Comparison of ENCODE assay signal across 10 mouse cellular contexts in the genomic region with DNA sequence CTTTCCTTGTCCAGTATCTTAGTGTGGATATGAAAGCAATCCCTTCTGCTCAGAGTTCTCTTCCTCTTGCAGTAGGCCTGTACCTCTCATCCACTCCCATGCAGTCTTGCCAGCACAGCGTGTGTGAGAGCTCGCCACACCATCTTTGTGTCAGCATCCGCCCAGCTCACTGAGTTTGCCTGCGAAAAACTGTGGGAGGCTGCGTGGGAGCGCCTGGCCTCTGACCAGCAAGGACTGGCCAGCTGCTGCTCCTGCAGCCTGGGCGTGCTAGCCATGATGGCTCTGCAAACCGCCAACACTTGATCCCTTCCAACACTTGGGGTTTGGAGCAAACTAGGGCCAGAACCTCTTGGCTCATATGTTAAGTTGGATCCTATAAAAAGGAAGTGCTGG. TPM values are rescaled to one million over a fixed set of nuclear protein-coding genes. Genes with fewer than 3 reads are reported as not detected.
DNase-seq lines count a peak whose midpoint lies in the region; ATAC-seq lines count a peak whose summit lies in the region.
"Had no signal": no experiment of that assay in that cellular context is flagged by ENCODE, and none has a peak within 500 bp of the region (broad histone marks: within the 10 kb centered on the region; RNA-seq: fewer than 3 reads in every experiment).

No protein-coding gene starts in this region.

- no peak overlapping the region for H3K4me3 ChIP-seq in liver, embryonic 11.5 days (ENCODE audit: low read depth, low read length)
- H3K4me3 ChIP-seq: heart, embryonic 15.5 days; limb, embryonic 10.5 days had no signal

- 75% methylated on average over 8 of the region's 8 CpGs for WGBS in liver, embryonic 11.5 days

- H3K27ac ChIP-seq in liver, embryonic 11.5 days (ENCODE audit: low read depth, low read length), result no peak overlapping the region
- H3K27ac ChIP-seq: heart, embryonic 15.5 days; limb, embryonic 10.5 days had no signal

- H3K27me3 ChIP-seq in liver, embryonic 11.5 days (replicated peaks; ENCODE audit: control insufficient read depth, insufficient read depth, low read length), result no peaks in the 10 kb centered on the region
- H3K27me3 ChIP-seq: heart, embryonic 15.5 days had no signal

- no peaks in the 10 kb centered on the region for H3K4me1 ChIP-seq in liver, embryonic 11.5 days (replicated peaks; ENCODE audit: control insufficient read depth, insufficient read depth, low read length)
- H3K4me1 ChIP-seq: heart, embryonic 15.5 days had no signal

- H3K4me2 ChIP-seq in liver, embryonic 11.5 days, result no peak overlapping the region
- H3K4me2 ChIP-seq: heart, embryonic 15.5 days had no signal

- H3K9ac ChIP-seq in liver, embryonic 11.5 days (ENCODE audit: low read depth, low read length), result no peak overlapping the region
- H3K9ac ChIP-seq: heart, embryonic 15.5 days had no signal

- no peaks in the 10 kb centered on the region for H3K36me3 ChIP-seq in liver, embryonic 11.5 days (ENCODE audit: control insufficient read depth, insufficient read depth, low read length)
- H3K36me3 ChIP-seq: heart, embryonic 15.5 days; limb, embryonic 10.5 days had no signal

- DNase-seq in cerebellum, postnatal 4 days (ENCODE audit: low spot score in 2 of 2), result no peak
- peak; percentile 80 for DNase-seq in right cerebral cortex, adult 18-20 months
- DNase-seq in right cerebral cortex, postnatal 14 days, result no peak
- DNase-seq in heart, postnatal 25 days (ENCODE audit: low spot score), result peak; percentile 42
- DNase-seq in right cerebral cortex, postnatal 36 days (ENCODE audit: low spot score in 2 of 2), result peak; percentile 53 to 67
- DNase-seq in liver, embryonic 11.5 days (ENCODE audit: low spot score), result no peak
- DNase-seq in adipocyte (ENCODE audit: low spot score), result no peak

- no peaks in the 10 kb centered on the region for H3K9me3 ChIP-seq in liver, embryonic 11.5 days (ENCODE audit: control insufficient read depth, low read length)
- H3K9me3 ChIP-seq: heart, embryonic 15.5 days; limb, embryonic 10.5 days had no signal

- intact Hi-C loops in heart, postnatal 25 days (cut with DNase I), result no loop called here

- peak; percentile 47 for ATAC-seq in cerebellum, adult (ENCODE audit: insufficient number of reproducible peaks, low FRiP score, low TSS enrichment)
- ATAC-seq in liver, embryonic 11.5 days (replicated peaks; ENCODE audit: low FRiP score), result no peak

RNA-seq across cellular contexts. Expression of gene Slc9a9, which starts 11.4 kb away (rescaled TPM):
- total RNA-seq in heart, postnatal 25 days (2021), result 1 to 10 TPM; 2.2 to 2.6 TPM
- 1.9 and 2.3 TPM in 2 replicates for polyA plus RNA-seq in liver, embryonic 11.5 days (2014; fragmentation: Nextera tagmentation; extraction: Ambion mirVana)

Comparison
In these comparisons a context has a peak if more than half of its experiments do, and no peak if none do; other contexts are left out.
1. DNase-seq: peak in right cerebral cortex, adult 18-20 months (single experiment), heart, postnatal 25 days (single experiment) and right cerebral cortex, postnatal 36 days (2 of 2); none in cerebellum, postnatal 4 days (0 of 2), right cerebral cortex, postnatal 14 days (single experiment), liver, embryonic 11.5 days (single experiment) and adipocyte (single experiment).